Mouse (Mus musculus) cerebellum, postnatal 4 days (tissue): Measurements from ENCODE around the gene Krtcap2.
A peak's percentile ranks its signal among the peaks of the same experiment; 100 is the strongest.

Experiments
- DNase-seq, 2 experiments: peaks; one replicate each; pipeline ENCODE4 v3.0.0; 2022; ENCODE audit warnings: low spot score in 2 of 2, mixed read lengths in 1 of 2

Krtcap2 gene

DNA sequence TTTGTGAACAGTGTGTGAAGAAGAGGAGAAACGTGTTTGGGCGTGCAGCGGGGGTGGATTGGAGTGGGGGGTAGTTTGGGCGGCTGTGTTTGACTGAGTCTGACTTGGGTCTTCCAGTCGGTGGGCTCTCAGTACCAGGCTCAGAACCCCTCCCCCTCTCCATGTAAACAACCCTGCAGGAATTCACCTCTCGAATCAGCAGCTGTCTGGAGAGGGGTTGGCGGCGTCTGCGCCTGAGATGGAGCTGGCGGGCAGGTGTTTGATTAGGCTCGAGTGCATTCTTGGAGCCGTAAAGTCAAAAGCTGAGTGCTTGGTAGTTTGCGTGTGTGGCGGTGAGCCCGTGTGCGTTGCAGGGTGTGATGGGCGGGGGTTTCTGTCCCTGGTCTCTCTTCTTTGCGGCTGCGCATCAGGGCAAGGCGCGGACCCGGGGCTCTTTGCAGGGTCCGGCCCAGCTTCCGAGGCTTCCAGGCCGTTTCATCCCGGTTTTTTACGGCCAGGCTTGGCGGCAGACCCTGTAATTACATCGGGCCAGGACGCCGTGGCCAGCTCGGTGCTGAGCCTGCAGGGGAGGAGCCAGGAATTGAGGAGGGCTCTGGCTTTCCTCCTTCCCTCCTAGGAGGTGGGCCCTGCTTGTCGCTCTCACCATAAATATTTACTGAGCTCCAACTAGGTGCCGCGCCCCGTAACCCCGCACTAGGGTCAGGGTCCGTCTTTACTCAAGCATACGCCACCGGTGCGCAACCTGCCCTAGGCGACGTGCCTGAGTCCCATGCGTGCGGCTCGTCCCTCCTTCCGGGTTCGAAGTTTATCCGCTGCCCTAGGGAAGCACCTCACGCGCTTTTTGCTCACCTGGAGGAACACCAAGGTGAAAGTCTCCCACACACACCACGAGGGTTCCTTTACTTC lies 35.1 kb downstream of the Krtcap2 start, which contains the start of gene Efna1:
Gene Efna1, minus strand, starts transcription at position 537 of the 906 bp plus-strand sequence.
- DNase-seq: peak in 1 of 2 experiments; percentile 38

GRCm38 (mm10) chr3:89281579-89282290 lies 36.0 kb downstream of the Krtcap2 start:
- DNase-seq: peak; percentile 67 to 85

DNA sequence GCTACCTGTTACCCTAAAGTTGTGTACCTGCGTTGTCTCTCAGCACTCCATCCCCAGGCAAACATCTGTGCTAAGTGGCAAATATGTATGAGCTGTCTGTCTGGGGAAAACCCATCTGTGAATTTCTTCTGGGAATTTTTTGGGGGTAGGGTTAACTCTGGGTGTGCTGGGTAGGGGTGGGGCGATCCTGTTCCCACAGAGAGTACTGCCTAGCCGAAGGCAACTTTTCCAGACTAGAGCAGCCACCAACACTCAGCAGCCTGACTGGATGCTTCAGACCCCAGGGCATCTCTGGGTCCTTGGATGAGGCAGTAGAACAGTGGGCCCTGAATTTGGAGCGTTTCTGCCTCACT lies 36.5 kb downstream of the Krtcap2 start:
- no peak for DNase-seq

GRCm38 (mm10) chr3:89284261-89284660 lies 38.5 kb downstream of the Krtcap2 start:
- no peak for DNase-seq

DNA sequence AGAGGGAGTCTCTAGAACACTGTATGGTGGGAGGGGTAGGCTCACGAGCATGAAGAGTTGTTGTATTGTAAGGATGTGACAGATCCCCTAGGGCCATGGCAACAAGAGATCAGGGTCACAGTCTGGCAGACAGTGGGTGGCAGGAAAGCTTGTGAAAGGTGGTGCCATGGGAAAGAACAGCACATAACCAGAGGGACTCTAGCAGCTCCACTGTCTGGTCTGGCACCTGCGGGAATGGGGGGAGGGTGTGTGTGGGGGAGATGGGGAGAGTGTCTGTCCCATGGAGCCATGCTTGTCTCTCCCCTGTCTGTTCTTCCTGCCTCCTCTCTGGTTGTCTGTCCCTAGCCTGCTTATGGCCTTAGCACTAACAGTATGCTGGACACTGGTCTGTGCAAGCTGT lies 39.8 kb downstream of the Krtcap2 start:
- DNase-seq: no peak

- DNase-seq: no peak
Observed at GRCm38 (mm10) chr3:89287286-89287685, 41.5 kb downstream of the Krtcap2 start.

DNA sequence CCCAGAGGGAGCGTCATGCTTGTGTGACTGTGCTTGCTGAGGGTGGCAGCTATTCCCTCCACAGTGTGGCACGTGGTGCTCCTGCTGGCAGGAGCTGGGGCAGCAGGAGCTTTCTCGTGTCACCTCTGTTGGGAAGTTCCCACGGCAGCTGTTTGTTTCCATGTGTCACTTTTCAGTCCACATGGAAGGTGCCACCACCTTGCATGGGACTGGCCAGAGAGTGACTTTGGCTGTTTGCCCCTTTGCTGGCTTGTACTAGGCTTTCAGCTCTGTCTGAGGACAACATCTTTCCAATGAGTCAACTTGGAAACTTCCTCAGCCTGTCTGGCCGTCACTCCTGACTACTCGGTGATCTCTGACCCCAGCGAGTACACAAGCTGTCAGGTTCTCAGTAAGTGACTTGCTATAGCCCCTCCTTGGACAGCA lies 42.8 kb downstream of the Krtcap2 start:
- DNase-seq: no peak

DNA sequence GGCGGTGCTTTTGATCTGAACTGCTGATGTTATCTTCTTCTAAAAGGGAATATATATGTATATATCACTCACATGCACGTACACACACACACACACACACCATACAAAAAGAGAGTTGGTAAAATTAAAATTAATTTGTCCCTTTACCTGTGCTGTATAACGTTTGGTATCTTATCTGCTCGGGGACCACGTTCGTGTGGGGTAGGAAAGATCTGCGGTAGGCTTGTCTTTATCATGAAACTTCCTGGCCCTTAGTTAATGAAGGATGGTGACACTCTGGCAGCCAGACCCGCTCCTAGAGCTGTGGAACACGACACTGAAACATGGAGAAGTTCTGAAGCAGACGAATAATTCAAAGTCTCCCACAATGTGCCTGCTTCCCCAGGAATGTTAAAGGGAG lies 46.1 kb downstream of the Krtcap2 start:
- DNase-seq: no peak

DNA sequence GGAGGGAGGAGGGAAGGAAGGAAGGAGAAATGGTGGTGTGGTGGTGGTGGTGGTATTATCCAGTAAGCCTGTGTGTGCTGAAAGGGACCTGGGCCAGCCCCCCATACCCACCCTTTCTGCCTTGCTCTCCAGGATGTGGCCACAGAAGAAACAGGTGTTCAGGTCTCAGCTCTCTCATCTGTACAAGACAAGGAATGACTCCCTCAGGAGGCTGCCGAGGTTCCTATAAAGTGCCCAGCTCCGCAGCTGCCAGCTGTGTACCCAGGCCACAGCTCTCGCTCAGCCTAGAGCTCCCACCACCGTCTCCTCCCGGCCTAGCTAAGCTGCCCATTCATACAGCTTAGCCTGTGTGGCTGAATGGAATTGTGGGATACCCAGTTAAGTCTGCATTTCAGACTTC lies 46.5 kb downstream of the Krtcap2 start:
- DNase-seq: no peak

- DNase-seq: no peak
Observed at GRCm38 (mm10) chr3:89293247-89293918, 47.6 kb downstream of the Krtcap2 start.

- no peak for DNase-seq
Observed at GRCm38 (mm10) chr3:89294195-89294594, 48.4 kb downstream of the Krtcap2 start.

DNA sequence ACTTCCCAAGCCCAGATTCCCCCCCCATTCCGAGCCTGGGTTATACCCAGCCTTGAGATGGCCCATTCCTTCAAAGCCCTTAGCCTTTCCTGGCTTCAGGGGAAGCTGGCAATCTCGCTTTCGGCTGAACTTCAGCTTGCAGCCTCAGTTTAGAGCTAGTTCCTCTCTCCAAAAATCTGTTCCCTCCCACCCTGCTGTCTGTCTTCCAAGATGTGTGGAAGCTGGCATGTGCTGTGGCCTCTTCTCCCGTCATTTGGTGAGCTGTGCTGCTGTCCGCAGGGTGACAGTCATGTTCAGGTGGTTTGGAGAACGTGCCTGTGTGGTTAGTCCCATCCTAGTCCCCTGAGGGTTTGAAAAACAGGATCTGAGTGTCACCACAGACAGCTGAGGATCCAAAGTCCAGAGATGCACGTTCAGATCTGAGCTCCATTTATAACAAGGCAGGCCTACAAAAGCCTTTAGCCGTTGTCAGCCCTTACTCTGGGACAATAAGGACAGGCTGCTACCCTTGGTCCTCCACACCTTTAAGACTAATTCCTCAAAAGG lies 50.0 kb downstream of the Krtcap2 start:
- DNase-seq: no peak

DNA sequence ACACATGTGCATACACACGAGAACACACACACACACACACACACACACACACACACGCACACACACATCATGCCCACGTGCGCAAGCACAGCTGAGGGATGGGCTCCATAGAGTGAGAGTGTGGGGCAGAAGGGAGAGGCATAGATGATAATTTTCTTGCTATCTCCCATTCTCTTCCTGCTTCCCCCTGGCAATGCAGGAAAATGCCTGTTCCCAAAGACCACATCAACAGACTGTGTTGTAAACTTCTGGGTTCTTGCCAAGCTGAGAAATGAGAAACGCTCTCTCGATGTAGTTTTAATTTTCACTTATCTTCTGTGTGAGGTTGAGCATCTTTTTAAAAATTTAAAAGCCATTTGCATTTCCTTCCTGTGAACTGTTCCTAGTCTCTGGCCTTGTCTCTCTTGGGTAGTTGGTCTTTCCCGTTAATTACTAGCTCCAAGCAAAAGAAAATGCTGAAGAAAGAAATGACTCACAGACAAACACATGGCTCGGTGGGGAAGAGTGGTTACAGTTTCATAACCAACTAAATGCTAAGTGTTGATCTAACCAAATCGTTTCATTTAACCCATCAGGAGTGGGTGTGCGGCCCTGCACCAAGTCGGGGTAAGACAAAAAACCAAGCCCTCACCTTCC lies 51.1 kb downstream of the Krtcap2 start:
- DNase-seq: no peak

DNA sequence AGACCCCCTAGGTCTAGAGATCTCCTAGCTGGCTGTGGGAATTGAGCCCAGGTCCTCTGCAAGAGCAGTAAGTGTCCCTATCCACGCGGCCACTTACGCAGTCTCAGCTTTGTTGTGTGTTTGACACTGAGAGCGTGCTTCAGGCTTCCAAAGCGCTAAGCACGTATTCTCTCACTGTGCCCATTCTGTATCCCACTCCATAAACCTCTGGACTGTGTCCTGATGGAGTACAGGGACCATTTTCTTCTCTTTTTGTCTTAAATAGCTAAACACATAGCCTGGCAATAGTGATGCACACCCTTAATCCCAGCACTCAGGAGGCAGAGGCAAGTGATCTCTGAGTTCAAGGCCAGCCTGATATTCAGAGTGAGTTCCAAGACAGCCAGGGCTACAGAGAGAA lies 53.1 kb downstream of the Krtcap2 start:
- DNase-seq: no peak

DNA sequence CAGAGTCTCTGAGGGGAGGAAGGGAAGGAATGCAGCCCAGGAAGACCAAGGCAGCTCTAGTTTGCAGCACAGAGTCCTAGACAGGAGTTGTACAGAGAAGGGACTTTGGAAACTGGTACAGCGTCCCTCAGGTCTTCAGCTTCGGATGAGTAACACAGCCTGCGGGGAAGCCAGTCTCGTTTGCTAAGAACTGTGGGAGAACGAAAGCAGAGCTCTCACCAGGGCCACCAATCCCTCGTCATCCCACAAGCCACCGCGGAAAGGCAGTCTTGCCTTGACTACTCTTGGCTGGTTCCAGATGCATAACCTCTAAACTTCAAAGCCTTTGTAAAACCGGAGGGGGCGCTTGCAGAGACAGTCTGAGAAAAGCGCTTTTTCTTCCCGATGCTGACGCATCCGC lies 53.7 kb downstream of the Krtcap2 start:
- no peak for DNase-seq
